Mouse (Mus musculus) liver, embryonic 12.5 days (tissue): Measurements from ENCODE around the gene Ift74. TPM values are rescaled to one million over a fixed set of nuclear protein-coding genes. Genes with fewer than 3 reads are reported as not detected.
"Not testable (repeated sequence)": the region's sequence is repeated elsewhere in the genome, so short reads cannot be mapped to it uniquely, and the experiment has no call there.

Experiments used
- ATAC-seq: fragments of 200-750 bp; cut with Nextera tagmentation; 2 replicates; pipeline ENCODE4 v1.8.0; 2017; ENCODE audit warnings: moderate number of reproducible peaks, mild to moderate bottlenecking, moderate library complexity
- H3K27ac ChIP-seq: fragments of 300-500 bp; sonication (generic); 2 replicates; pipeline ENCODE4 v1.5.1; 2016; ENCODE audit warnings: mild to moderate bottlenecking
- H3K27me3 ChIP-seq: fragments of 300-500 bp; sonication (generic); replicated peaks from 2 replicates; pipeline ENCODE4 v1.6.1; 2016; ENCODE audit warnings: mild to moderate bottlenecking, moderate library complexity
- H3K36me3 ChIP-seq: fragments of 300-500 bp; sonication (generic); 2 replicates; pipeline ENCODE4 v1.6.1; 2016; ENCODE audit warnings: mild to moderate bottlenecking, moderate library complexity
- H3K4me1 ChIP-seq: fragments of 300-500 bp; sonication (generic); 2 replicates; pipeline ENCODE4 v1.6.1; 2016
- H3K4me2 ChIP-seq: fragments of 300-500 bp; sonication (generic); 2 replicates; pipeline ENCODE4 v1.6.1; 2016; ENCODE audit warnings: mild to moderate bottlenecking, moderate library complexity
- H3K4me3 ChIP-seq: fragments of 300-500 bp; sonication (generic); 2 replicates; pipeline ENCODE4 v1.5.1; 2016; ENCODE audit warnings: mild to moderate bottlenecking, moderate library complexity
- H3K9ac ChIP-seq: fragments of 300-500 bp; sonication (generic); 2 replicates; pipeline ENCODE4 v1.6.1; 2016; ENCODE audit warnings: mild to moderate bottlenecking, moderate library complexity
- H3K9me3 ChIP-seq: fragments of 300-500 bp; sonication (generic); replicated peaks from 2 replicates; pipeline ENCODE4 v1.6.1; 2016; ENCODE audit warnings: mild to moderate bottlenecking, moderate library complexity
- WGBS: fragments of 180-500 bp; shearing (Covaris S2); methylation state at CpG from one replicate; pipeline ENCODE4 v1.1.7; 2016; ENCODE audit not compliant: insufficient replicate concordance; 5-methylcytosine and 5-hydroxymethylcytosine counted together
- polyA plus RNA-seq: library from polyadenylated mRNA; unstranded; fragments of >200 nt; fragmentation: Nextera tagmentation; extraction: Ambion mirVana; gene quantifications from 2 replicates; pipeline ENCODE4 v1.2.1, GENCODE M21; 2016

Gene Ift74
- polyA plus RNA-seq, 1 experiment from 2014 or later, result 6.1 TPM

DNA sequence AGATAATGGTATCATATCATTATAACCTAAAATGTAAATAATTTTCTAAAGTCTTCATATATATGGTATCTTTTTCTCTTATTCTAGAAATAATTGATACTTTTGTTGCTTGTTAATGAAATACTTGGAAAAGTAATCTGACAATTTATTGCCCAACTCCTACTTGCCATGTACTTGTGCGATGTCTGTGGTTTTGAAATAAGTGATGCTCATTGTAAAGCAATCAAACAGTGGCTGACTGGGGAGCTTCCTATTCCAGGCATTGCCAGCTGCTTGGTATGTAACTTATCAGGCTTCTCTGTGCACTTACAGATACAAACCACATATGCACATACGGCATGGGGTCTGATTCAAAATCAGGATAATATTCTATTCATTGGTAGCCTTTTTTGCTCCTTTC lies 5.8 kb downstream of the Ift74 start:
- H3K9ac ChIP-seq, result no peak overlapping the region
- H3K4me2 ChIP-seq, result no peak overlapping the region
- H3K27ac ChIP-seq, result no peak overlapping the region
- ATAC-seq, result no peak
- H3K27me3 ChIP-seq, result no peaks in the 10 kb centered on the region
- peaks cover under 1% of the 10 kb centered on the region for H3K4me1 ChIP-seq
- 64% methylated on average over 2 of the region's 2 CpGs for WGBS
- H3K36me3 ChIP-seq, result no peaks in the 10 kb centered on the region
- H3K4me3 ChIP-seq, result no peak overlapping the region
- H3K9me3 ChIP-seq, result no peaks in the 10 kb centered on the region

DNA sequence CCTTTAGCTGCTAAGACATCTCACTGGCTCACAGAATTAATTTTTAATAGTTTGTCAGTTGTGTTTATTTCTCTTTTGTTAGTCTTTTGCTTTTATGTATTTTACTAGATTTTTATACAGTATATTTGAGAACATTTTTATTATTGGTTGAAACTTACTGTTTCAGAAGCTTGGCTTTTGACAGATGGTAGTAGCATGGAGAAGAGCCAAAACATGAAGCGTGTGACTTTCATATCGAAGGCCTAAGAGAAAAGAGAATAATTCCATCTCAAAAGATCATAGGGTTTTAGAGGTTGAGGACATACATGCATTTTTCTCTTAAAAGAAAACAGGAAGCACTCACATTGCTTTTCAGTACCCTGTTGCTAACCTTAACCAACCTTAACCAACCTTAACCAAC lies 28.9 kb downstream of the Ift74 start:
- Histone ChIP-seq H3K27ac (no peak overlapping the region), H3K27me3 (no peaks in the 10 kb centered on the region), H3K36me3 (no peaks in the 10 kb centered on the region), H3K4me1 (no peaks in the 10 kb centered on the region), H3K4me3 (no peak overlapping the region), H3K9me3 (no peaks in the 10 kb centered on the region), H3K4me2 (no peak overlapping the region), H3K9ac (no peak overlapping the region)
- no peak for ATAC-seq
- WGBS, result 84% methylated on average over 2 of the region's 2 CpGs

DNA sequence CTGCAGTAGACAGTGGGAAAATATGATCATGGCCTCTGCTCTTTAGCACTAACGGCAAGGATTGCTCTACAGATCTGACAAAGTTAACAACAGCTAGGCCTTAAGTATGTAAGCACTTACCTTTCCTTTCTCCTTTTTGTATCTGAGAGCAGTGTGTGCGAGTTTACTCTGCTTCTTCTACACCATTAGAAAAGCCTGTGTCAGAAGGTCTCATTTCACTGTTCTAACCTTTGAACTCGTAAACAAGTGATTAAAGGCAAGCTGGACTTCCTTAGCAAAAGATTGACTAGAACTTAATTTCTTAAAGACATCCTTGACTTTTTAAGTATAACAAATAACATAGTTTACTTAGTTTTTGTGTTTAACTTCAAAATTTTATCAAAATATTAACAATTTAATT lies 35.6 kb downstream of the Ift74 start, which contains the start of gene Lrrc19:
Lrrc19 (minus strand) TSS at position 225 of the 400 bp plus-strand sequence.
- no peaks in the 10 kb centered on the region for H3K4me1 ChIP-seq
- no peak within 1 kb of the TSS for H3K4me2 ChIP-seq
- no peaks in the 10 kb centered on the region for H3K36me3 ChIP-seq
- no peak within 1 kb of the TSS for H3K4me3 ChIP-seq
- ATAC-seq, result no peak
- H3K27ac ChIP-seq, result no peak within 1 kb of the TSS
- H3K27me3 ChIP-seq, result no peaks in the 10 kb centered on the region
- no peaks in the 10 kb centered on the region for H3K9me3 ChIP-seq
- WGBS, result 76% methylated on average over 3 of the region's 3 CpGs
- no peak within 1 kb of the TSS for H3K9ac ChIP-seq

DNA sequence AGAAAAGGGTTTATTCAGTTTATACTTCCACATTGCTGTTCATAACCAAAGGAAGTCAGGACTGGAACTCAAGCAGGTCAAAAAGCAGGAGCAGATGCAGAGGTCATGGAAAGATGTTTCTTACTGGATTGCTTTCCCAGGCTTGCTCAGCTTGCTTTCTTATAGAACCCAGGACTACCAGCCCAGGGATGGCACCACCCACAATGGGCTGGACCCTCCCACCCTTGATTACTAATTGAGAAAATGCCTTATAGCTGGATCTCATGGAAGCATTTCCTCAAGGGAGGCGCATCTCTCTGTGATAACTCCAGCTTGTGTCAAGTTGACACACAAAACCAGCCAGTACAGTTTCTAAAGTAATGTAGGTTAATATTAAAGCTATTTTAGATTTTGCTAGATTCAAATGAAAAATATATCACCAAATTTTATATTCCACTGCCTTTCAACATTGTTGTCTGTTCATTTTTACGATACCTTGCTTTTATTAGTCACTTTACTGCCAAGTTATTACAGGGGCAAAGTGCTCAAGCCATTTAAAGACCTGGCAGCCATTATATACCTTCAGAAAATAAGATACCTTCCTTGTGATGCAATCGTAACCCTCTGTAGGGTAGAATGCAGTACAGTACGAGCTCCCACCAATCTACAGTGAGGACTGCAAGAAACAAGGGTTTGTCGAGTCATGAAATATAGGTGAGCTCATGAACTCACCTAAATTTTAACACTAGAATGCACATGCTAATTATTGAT lies 36.3 kb downstream of the Ift74 start:
- not testable (repeated sequence) for H3K4me3 ChIP-seq, H3K4me2 ChIP-seq, H3K9ac ChIP-seq, H3K4me1 ChIP-seq, H3K27ac ChIP-seq, H3K36me3 ChIP-seq, ATAC-seq, H3K9me3 ChIP-seq, H3K27me3 ChIP-seq
- WGBS, result 69% methylated on average over 5 of the region's 5 CpGs

DNA sequence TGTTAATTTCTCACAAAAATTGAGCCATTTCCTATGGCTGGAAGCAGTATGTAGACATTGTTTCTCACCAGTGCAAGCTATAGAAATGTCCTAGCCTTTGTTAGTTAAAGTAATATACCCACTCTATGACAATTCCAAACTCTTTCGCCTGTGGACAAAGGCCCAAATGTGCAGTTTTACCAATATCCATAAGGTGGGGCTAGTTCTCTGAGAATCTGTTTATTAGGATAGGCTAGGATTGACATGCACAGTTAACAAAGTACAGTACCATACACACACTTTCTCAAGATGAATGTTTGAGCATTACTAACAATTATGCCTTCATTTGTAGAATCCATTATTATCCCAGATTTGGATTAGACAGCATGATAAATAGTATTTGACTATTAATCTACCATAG lies 55.4 kb downstream of the Ift74 start:
- WGBS, result 38% methylated on average over 1 of the region's 1 CpGs
- no peak overlapping the region for H3K9ac ChIP-seq
- H3K9me3 ChIP-seq, result no peaks in the 10 kb centered on the region
- no peak overlapping the region for H3K4me2 ChIP-seq
- ATAC-seq, result no peak
- no peak overlapping the region for H3K4me3 ChIP-seq
- no peaks in the 10 kb centered on the region for H3K36me3 ChIP-seq
- no peaks in the 10 kb centered on the region for H3K27me3 ChIP-seq
- no peaks in the 10 kb centered on the region for H3K4me1 ChIP-seq
- no peak overlapping the region for H3K27ac ChIP-seq

DNA sequence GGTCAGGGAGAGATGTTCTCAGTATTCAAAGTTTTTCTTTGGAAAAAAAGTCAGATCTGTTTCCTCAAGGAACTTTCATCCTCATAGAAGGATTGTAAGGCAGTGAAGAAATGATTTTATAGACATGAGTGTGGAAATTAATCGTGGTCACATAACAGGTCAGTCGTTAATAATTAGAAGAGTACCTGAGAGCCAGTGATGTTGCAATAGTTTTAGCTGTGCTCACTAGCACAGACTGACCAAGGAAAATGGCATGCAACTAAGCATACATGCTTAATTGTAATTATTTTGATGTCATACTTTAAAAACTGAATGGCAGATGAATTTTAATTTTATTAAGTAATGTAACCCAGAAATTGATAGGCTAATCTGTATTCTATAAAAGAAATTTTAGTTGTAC lies 66.4 kb downstream of the Ift74 start:
- H3K27ac ChIP-seq, result no peak overlapping the region
- no peak for ATAC-seq
- WGBS, result 72% methylated on average over 2 of the region's 2 CpGs

DNA sequence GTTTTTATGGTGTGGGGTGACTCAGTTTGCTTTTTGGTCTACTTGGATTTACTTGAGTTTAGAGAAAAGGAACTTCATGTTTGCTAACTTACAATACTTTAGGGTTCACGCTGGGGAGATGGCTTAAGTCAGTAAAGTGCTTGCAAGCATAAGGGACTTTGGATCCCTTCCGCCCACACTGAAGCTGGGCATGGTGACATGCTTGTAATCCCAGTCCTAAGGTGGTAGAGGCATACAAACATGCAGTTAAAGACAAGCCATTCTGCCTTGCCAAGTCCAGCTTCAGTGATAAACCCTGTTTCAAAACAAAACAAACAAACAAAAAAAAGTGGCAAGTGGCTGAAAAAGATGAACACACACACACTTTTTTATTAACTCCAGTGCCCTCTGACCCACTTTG lies 66.9 kb downstream of the Ift74 start:
- Histone ChIP-seq H3K27ac (no peak overlapping the region), H3K4me1 (no peaks in the 10 kb centered on the region), H3K9me3 (no peaks in the 10 kb centered on the region), H3K4me2 (no peak overlapping the region), H3K4me3 (no peak overlapping the region), H3K36me3 (no peaks in the 10 kb centered on the region), H3K27me3 (no peaks in the 10 kb centered on the region), H3K9ac (no peak overlapping the region)
- 70% methylated on average over 2 of the region's 2 CpGs for WGBS
- ATAC-seq, result no peak

More for the DNA sequence above, 66.4 kb downstream of the Ift74 start:
- H3K27me3 ChIP-seq, result no peaks in the 10 kb centered on the region
- H3K4me3 ChIP-seq, result no peak overlapping the region
- no peak overlapping the region for H3K9ac ChIP-seq
- no peaks in the 10 kb centered on the region for H3K9me3 ChIP-seq
- no peak overlapping the region for H3K4me2 ChIP-seq
- H3K36me3 ChIP-seq, result no peaks in the 10 kb centered on the region
- H3K4me1 ChIP-seq, result no peaks in the 10 kb centered on the region

DNA sequence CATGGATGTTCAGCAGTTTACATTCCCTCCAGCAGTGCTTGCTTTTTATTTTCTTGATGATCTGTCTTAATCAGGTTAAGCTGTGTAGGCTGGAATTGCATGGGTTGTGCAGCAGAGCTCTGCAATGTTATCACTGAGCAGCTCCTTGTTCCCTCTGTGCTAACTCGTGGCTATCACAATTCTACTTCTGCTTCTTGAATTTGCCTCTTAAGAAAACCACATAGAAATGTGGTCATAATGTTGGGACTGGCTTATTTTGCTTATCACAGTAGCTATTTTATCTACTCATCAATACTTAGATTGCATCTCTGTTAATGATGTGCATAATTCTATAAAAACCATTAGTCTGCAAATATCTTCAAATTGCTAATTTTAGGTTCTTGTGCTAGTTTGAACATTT lies 67.7 kb downstream of the Ift74 start:
- ATAC-seq, result no peak
- no peak overlapping the region for H3K9ac ChIP-seq
- WGBS, result 24% methylated on average over 1 of the region's 1 CpGs

DNA sequence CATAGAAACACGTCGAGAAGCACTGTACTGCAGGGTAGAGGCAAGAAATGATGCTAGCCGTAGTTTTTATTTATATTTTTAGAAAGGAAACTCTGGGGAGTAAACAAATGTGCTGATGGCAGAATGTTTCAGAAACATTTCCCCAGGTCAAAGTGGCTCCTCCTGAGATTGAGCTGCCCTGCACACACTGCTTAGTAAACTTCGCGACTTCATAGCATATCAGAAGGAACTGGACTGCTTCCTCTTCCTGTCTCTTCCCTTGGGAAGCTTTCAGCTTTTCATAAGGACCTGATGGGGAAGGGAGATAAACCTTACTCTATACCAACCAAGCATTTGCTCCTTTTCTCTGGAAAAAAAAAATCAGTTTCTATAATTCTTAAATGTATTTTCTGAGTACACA lies 69.0 kb downstream of the Ift74 start:
- Histone ChIP-seq H3K4me3 (no peak overlapping the region), H3K36me3 (no peaks in the 10 kb centered on the region), H3K4me1 (no peaks in the 10 kb centered on the region), H3K9ac (no peak overlapping the region), H3K4me2 (no peak overlapping the region), H3K27ac (no peak overlapping the region), H3K27me3 (no peaks in the 10 kb centered on the region), H3K9me3 (no peaks in the 10 kb centered on the region)
- WGBS, result 30% methylated on average over 5 of the region's 5 CpGs
- ATAC-seq, result no peak

More for the DNA sequence above, 67.7 kb downstream of the Ift74 start:
- Histone ChIP-seq H3K4me1 (no peaks in the 10 kb centered on the region), H3K27ac (no peak overlapping the region), H3K4me3 (no peak overlapping the region), H3K27me3 (no peaks in the 10 kb centered on the region), H3K9me3 (no peaks in the 10 kb centered on the region), H3K36me3 (no peaks in the 10 kb centered on the region), H3K4me2 (no peak overlapping the region)

DNA sequence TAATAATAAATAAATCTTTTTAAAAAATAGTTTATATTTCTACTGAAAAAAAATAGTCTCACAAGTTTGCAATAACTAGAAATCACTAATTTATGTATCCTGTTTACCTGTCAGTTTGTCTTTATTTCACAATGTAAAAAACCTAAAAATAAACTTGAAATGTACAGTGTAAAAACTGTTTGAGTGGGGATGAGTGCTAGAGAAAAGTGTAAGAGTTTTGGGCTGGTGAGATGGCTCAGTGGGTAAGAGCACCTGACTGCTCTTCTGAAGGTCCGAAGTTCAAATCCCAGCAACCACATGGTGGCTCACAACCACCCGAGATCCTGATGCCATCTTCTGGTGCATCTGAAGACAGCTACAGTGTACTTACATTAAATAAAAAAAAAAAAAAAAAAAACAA lies 75.5 kb downstream of the Ift74 start:
- H3K36me3 ChIP-seq, H3K4me2 ChIP-seq, H3K27ac ChIP-seq, ATAC-seq, H3K27me3 ChIP-seq, H3K4me3 ChIP-seq, H3K4me1 ChIP-seq, H3K9me3 ChIP-seq, H3K9ac ChIP-seq: not testable (repeated sequence)
- WGBS, result 60% methylated on average over 2 of the region's 2 CpGs

DNA sequence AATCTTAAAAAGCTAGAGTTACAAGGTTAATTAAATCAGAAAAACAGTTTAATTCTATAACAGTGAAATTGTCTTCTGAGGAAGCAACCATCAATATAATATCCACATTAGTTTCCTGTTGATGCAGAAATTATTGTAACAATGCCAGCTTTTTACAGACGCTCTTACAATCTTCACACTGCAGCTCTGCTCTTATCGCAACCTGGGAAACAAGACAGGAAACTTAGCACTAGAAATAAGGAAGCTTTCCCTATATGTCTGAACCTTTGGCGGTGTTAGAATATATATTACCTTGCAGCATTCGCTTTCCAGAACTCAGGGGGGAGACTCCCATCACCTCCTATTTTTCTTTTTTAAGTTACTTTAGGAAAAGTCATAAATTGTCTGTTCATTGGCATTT lies 76.8 kb downstream of the Ift74 start:
- Histone ChIP-seq H3K4me3 (no peak overlapping the region), H3K4me1 (no peaks in the 10 kb centered on the region), H3K4me2 (no peak overlapping the region), H3K36me3 (0 out of 2 replicates have a peak, but pooled peaks cover 3% of the 10 kb centered on the region), H3K27ac (no peak overlapping the region), H3K9me3 (no peaks in the 10 kb centered on the region), H3K27me3 (no peaks in the 10 kb centered on the region), H3K9ac (no peak overlapping the region)
- ATAC-seq, result no peak
- 20% methylated on average over 4 of the region's 4 CpGs for WGBS

DNA sequence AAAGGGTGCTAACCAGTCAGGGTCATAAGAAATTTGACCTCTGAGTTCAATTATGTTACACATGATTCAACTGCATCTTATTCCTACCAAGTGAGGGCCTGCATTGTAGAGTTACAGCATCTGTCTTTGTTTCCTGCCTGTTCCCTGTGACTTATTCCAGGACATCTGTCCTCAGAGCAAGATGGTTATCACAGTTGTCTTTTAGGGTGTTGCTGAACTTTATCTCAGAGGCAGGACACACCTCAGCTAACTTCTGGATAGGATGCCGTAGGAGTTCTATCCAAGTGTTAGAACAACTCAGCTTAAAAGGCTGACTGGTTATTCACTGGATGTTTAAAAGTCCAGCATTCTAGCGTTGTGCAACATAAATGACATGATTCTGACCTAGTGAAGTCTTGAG lies 77.9 kb downstream of the Ift74 start:
- Histone ChIP-seq H3K36me3 (0 out of 2 replicates have a peak, but pooled peaks cover 3% of the 10 kb centered on the region), H3K9ac (no peak overlapping the region), H3K4me3 (no peak overlapping the region), H3K9me3 (no peaks in the 10 kb centered on the region), H3K27me3 (no peaks in the 10 kb centered on the region), H3K4me2 (no peak overlapping the region), H3K4me1 (no peaks in the 10 kb centered on the region), H3K27ac (no peak overlapping the region)
- no peak for ATAC-seq
- WGBS, result 55% methylated on average over 2 of the region's 2 CpGs

DNA sequence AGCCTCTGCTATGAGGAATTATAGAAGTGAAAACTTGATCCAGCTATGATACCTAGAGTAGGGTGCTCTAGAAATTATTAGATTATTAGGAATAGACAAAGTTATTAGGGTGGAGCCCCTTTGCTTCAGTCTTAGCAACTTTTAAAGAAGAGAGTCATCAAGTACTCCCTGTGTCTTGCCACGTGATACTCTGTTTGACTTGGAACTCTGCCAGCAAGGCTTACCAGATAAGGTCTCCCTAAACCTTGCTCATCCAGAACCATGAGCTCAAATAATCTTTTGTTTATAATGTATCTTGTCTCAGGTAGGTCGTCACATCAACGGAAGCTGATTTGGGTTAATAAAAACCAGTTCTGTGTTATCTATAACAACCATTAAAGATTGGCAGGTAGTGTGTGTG lies 82.1 kb downstream of the Ift74 start:
- no peaks in the 10 kb centered on the region for H3K4me1 ChIP-seq
- no peaks in the 10 kb centered on the region for H3K27me3 ChIP-seq
- WGBS, result 62% methylated on average over 3 of the region's 3 CpGs
- H3K9me3 ChIP-seq, result no peaks in the 10 kb centered on the region
- H3K4me2 ChIP-seq, result no peak overlapping the region
- H3K9ac ChIP-seq, result no peak overlapping the region
- ATAC-seq, result no peak
- no peak overlapping the region for H3K4me3 ChIP-seq
- H3K36me3 ChIP-seq, result no peaks in the 10 kb centered on the region
- H3K27ac ChIP-seq, result no peak overlapping the region
